Mouse (Mus musculus) cerebellum, adult 8-10 months (tissue): ENCODE results near the gene Rbm47.

Experiments used
- DNase-seq: peaks from one replicate; pipeline ENCODE4 v3.0.0; 2022

Rbm47 gene

GRCm38 (mm10) chr5:66083350-66083749, 89.6 kb downstream of the Rbm47 start:
- no peak for DNase-seq

GRCm38 (mm10) chr5:66082229-66082572, 90.7 kb downstream of the Rbm47 start:
- DNase-seq: no peak

GRCm38 (mm10) chr5:66081443-66082228, 91.3 kb downstream of the Rbm47 start:
- no peak for DNase-seq

GRCm38 (mm10) chr5:66080529-66081220, 92.2 kb downstream of the Rbm47 start:
- no peak for DNase-seq

- no peak for DNase-seq
Measured at GRCm38 (mm10) chr5:66079358-66080179, 93.3 kb downstream of the Rbm47 start.

GRCm38 (mm10) chr5:66078491-66079012, 94.4 kb downstream of the Rbm47 start:
- DNase-seq: no peak

GRCm38 (mm10) chr5:66077416-66077815, 95.5 kb downstream of the Rbm47 start:
- DNase-seq: no peak

GRCm38 (mm10) chr5:66076685-66077301, 96.1 kb downstream of the Rbm47 start:
- DNase-seq: no peak

GRCm38 (mm10) chr5:66075906-66076305, 97.0 kb downstream of the Rbm47 start:
- no peak for DNase-seq

GRCm38 (mm10) chr5:66075032-66075488, 97.9 kb downstream of the Rbm47 start:
- DNase-seq: no peak

GRCm38 (mm10) chr5:66074235-66074634, 98.7 kb downstream of the Rbm47 start:
- DNase-seq: no peak

GRCm38 (mm10) chr5:66073604-66074164, 99.2 kb downstream of the Rbm47 start:
- no peak for DNase-seq

GRCm38 (mm10) chr5:66071722-66072121, 101.2 kb downstream of the Rbm47 start:
- no peak for DNase-seq

- no peak for DNase-seq
Measured at GRCm38 (mm10) chr5:66070350-66070749, 102.6 kb downstream of the Rbm47 start.

- DNase-seq: no peak
Measured at GRCm38 (mm10) chr5:66069470-66070144, 103.3 kb downstream of the Rbm47 start.

- DNase-seq: no peak
Measured at GRCm38 (mm10) chr5:66069133-66069469, 103.8 kb downstream of the Rbm47 start.

GRCm38 (mm10) chr5:66068068-66068920, 104.6 kb downstream of the Rbm47 start:
- no peak for DNase-seq

GRCm38 (mm10) chr5:66067219-66067618, 105.7 kb downstream of the Rbm47 start:
- no peak for DNase-seq

GRCm38 (mm10) chr5:66062930-66063220, 110.0 kb downstream of the Rbm47 start:
- no peak for DNase-seq

GRCm38 (mm10) chr5:66062046-66062929, 110.6 kb downstream of the Rbm47 start:
- DNase-seq: no peak
